Mouse (Mus musculus) erythroblast, embryonic 14.5 days (primary cell): ENCODE measurements around the gene Trpv3.

Experiments
- GATA1 ChIP-seq: IDR thresholded peaks from 2 replicates; pipeline ENCODE4 v1.6.1; 2012; ENCODE audit warnings: low read length, inconsistent platforms, mixed read lengths
- TAL1 ChIP-seq: IDR thresholded peaks from 3 replicates; pipeline ENCODE4 v1.6.1; 2012; ENCODE audit warnings: low read length, inconsistent platforms, mixed read lengths

DNA sequence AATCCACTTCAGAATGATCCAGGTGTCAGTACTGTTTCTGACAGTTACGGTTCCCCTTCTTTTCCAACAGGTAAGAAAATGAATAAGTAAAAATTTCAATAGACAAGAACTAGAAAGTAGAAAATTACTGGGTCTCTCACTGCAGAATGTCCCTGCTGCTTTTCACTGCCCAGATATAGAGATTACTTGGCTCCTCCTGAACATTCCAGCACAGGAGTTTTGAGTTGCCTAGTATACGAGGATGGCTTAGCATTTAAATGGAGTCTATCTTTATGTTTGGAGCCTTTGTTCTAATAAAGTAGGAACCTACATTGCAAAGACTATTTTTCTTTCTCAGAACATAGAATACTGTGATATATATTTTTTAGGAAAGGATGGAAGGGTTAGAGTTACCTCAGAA lies 66.2 kb downstream of the Trpv3 start:
- TF ChIP-seq TAL1 (no peak), GATA1 (no peak)
